Mouse (Mus musculus) spleen, adult 10 weeks (tissue): ENCODE measurements around the gene Fus. TPM values are rescaled to one million over a fixed set of nuclear protein-coding genes. Genes with fewer than 3 reads are reported as not detected.

Experiments used
- polyA plus RNA-seq: library from polyadenylated mRNA; stranded (reverse); fragments of 350-450 nt; fragmentation: Illumina TruSeq; extraction: RNeasy Lipid Tissue Mini Kit (QIAGEN cat#74804); gene quantifications from one replicate; pipeline ENCODE4 v1.2.3, GENCODE M21; 2015; ENCODE audit warnings: low replicate concordance; ENCODE audit not compliant: insufficient read depth

Gene Fus
- 960 TPM for polyA plus RNA-seq

GRCm38 (mm10) chr7:127967004-127967921, at the start of gene Fus:
Gene Fus (plus strand): TSS chr7:127967457.

GRCm38 (mm10) chr7:127929923-127930322, 37.3 kb upstream of the Fus start, which contains the start of gene Prss8:
Gene Prss8 (minus strand): TSS chr7:127930104.

GRCm38 (mm10) chr7:127946470-127947023, 20.7 kb upstream of the Fus start, which contains the start of gene Prss36:
Gene Prss36 (minus strand): TSS chr7:127946725.

GRCm38 (mm10) chr7:127993341-127993977, 26.2 kb downstream of the Fus start, which contains the start of gene Pycard:
Gene Pycard (minus strand): TSS chr7:127993867.

GRCm38 (mm10) chr7:128003688-128004087, 36.4 kb downstream of the Fus start, which contains the start of gene Trim72:
Gene Trim72 (plus strand): TSS chr7:128003949.

Other genes with a start within 250 kb of the Fus start
- not detected for gene Ctf2, start 235.3 kb upstream of the Fus start, polyA plus RNA-seq
- 6.2 TPM for gene Fbxl19, start 222.9 kb upstream of the Fus start, polyA plus RNA-seq
- gene Orai3, start 197.6 kb upstream of the Fus start, polyA plus RNA-seq, result 32.6 TPM
- gene Setd1a, start 190.8 kb upstream of the Fus start, polyA plus RNA-seq, result 28.5 TPM
- gene Gm49388, start 181.8 kb upstream of the Fus start, polyA plus RNA-seq, result not detected
- 14.7 TPM for gene Hsd3b7, start 166.9 kb upstream of the Fus start, polyA plus RNA-seq
- gene Stx4a, start 143.2 kb upstream of the Fus start, polyA plus RNA-seq, result 96.9 TPM
- 1.5 TPM for gene Stx1b, start 142.9 kb upstream of the Fus start, polyA plus RNA-seq
- 37.8 TPM for gene Zfp646, start 91.2 kb upstream of the Fus start, polyA plus RNA-seq
- gene Zfp668, start 90.6 kb upstream of the Fus start, polyA plus RNA-seq, result 4.0 TPM
- 0.25 TPM for gene Prss53, start 76.5 kb upstream of the Fus start, polyA plus RNA-seq
- gene Gm21974, start 72.0 kb upstream of the Fus start, polyA plus RNA-seq, result not detected
- 52.3 TPM for gene Vkorc1, start 71.8 kb upstream of the Fus start, polyA plus RNA-seq
- 16.3 TPM for gene Bckdk, start 63.4 kb upstream of the Fus start, polyA plus RNA-seq
- gene Kat8, start 54.9 kb upstream of the Fus start, polyA plus RNA-seq, result 55.2 TPM
- gene Prss8, start 37.4 kb upstream of the Fus start, polyA plus RNA-seq, result not detected
- 1.6 TPM for gene Prss36, start 20.7 kb upstream of the Fus start, polyA plus RNA-seq
- 39.8 TPM for gene Pycard, start 26.4 kb downstream of the Fus start, polyA plus RNA-seq
- gene Trim72, start 36.5 kb downstream of the Fus start, polyA plus RNA-seq, result 0.18 TPM
- gene Itgam, start 95.2 kb downstream of the Fus start, polyA plus RNA-seq, result 22.2 TPM
- 2.1 TPM for gene Gm49368, start 95.2 kb downstream of the Fus start, polyA plus RNA-seq
- 99.5 TPM for gene Itgax, start 162.1 kb downstream of the Fus start, polyA plus RNA-seq
- gene Itgad, start 186.9 kb downstream of the Fus start, polyA plus RNA-seq, result 93.2 TPM
- 0.69 TPM for gene Cox6a2, start 238.9 kb downstream of the Fus start, polyA plus RNA-seq